Mouse (Mus musculus): ENCODE results near the gene Fgfr1op2.
"Not testable (repeated sequence)": the region's sequence is repeated elsewhere in the genome, so short reads cannot be mapped to it uniquely, and the experiment has no call there.

Fgfr1op2 gene

DNA sequence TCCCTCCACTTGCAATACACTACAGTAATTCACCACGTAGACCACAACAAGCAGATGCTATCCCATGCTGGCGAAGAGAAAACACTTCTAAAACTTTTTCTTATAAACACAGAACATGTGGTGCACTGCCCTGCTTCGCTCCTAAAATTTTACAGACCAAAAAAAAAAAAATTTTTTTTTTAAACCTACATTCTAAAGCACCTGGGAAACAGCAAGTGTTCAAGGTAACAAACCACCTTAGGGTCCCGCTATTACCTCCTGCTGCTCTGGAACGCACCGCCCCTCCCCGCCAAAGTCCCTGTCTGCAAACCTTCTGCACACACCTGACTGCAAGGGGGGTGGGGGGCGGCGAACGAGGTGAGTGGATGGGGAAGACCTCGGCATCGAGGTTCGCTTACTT is at the start of gene Fgfr1op2:
Fgfr1op2 (plus strand) TSS at position 301 of the 400 bp plus-strand sequence.
- DNase-seq (ENCODE audit: low read depth, low spot score) = no peak

- DNase-seq (ENCODE audit: low read depth, low spot score) = no peak
These were observed 49.5 kb upstream of the Fgfr1op2 start for GRCm38 (mm10) chr6:146527537-146527936.

DNA sequence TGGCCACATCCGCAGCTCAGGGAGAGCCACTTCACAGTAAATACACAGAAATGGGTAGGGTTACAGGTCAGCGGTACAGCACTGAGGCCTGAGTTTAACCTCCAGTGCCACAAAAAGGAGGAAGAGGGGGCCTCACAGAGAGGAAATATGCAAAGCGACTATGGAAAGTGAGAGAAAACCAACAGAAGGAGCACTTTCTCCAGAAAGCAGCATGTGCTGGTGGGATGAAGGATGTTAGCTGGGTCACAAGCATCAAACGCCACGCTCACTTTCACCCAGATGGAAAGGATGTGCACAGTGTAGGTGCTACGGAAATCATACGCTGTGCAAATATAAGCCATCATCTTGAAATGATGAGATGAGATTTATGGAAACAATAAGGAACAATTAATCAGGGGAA is 46.6 kb upstream of the Fgfr1op2 start:
- no peak for DNase-seq (ENCODE audit: low read depth, low spot score)

DNA sequence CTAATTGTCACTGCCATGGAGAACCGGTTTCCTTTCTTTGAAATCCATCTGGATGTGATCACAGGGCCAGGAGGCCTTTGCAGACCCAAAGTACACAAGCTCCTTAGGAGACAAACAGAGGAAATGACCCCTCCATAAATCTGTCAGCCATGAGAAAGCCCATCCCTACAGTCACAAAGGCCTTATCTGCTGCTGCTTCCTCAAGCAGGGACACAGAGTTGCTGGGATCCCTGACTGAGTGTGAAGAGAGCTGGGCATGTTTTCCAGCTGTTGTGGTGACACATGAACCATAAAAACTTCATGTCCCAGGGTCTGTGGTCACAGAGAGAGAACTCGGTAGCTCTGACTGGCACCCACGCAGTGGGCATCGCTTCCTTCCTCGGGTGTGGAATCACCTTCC is 46.2 kb upstream of the Fgfr1op2 start:
- no peak for DNase-seq (ENCODE audit: low read depth, low spot score)

- DNase-seq (ENCODE audit: low read depth, low spot score) = no peak
These were observed 43.9 kb upstream of the Fgfr1op2 start for GRCm38 (mm10) chr6:146533146-146533545.

DNA sequence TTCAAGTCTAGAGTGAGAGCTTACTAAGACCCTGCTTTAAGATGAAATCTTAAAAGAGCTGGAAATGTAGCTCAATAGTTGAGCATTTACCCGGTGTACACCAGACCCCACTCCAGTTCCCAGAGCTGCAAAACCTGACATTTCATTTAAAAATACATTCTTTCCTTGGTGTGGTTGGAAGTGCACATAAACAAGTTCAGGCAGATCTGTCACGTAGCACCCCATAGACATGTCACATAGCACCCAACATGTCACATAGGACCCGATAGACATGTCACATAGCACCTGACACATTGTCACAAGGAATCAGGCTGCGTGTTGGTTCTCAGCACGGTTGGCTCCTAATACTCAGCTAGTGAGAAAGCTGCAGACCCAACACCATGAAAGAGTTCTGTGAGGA is 41.5 kb upstream of the Fgfr1op2 start:
- DNase-seq (ENCODE audit: low read depth, low spot score) = no peak

GRCm38 (mm10) chr6:146537111-146537510 is 39.9 kb upstream of the Fgfr1op2 start:
- DNase-seq (ENCODE audit: low read depth, low spot score) = no peak

GRCm38 (mm10) chr6:146538071-146538470 is 38.9 kb upstream of the Fgfr1op2 start:
- DNase-seq (ENCODE audit: low read depth, low spot score) = no peak

- no peak for DNase-seq (ENCODE audit: low read depth, low spot score)
These were observed 38.3 kb upstream of the Fgfr1op2 start for GRCm38 (mm10) chr6:146538661-146539060.

- DNase-seq (ENCODE audit: low read depth, low spot score) = no peak
These were observed 36.6 kb upstream of the Fgfr1op2 start for GRCm38 (mm10) chr6:146540386-146540785.

- DNase-seq (ENCODE audit: low read depth, low spot score) = no peak
These were observed 32.4 kb upstream of the Fgfr1op2 start for GRCm38 (mm10) chr6:146544622-146545021.

DNA sequence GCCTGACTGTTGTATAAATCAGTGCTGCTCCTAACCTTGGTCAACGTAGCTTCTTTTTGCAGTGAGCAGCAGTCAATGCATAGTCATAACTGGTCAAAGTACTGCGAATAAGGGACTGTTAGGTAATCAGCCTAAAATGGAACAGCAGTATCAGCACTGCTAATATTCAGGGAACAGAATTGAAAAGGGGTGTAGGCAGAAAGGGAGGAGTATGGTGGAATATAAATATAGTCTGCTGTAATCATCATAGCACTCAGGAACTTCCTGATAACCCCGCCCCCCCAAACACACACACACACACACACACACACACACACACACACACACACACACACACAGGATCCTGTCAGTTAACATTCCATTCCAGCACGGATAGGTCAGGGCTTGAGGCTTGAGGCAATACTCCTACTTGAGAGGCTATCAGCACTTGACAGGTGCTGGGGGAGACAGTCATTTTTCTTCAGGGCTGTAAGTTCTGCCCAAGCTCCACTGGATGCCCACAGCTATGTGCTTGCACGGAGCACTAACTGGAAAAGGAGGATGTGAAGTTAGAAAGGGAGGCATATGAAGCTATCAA is 31.6 kb upstream of the Fgfr1op2 start:
- DNase-seq (ENCODE audit: low read depth, low spot score) = no peak

DNA sequence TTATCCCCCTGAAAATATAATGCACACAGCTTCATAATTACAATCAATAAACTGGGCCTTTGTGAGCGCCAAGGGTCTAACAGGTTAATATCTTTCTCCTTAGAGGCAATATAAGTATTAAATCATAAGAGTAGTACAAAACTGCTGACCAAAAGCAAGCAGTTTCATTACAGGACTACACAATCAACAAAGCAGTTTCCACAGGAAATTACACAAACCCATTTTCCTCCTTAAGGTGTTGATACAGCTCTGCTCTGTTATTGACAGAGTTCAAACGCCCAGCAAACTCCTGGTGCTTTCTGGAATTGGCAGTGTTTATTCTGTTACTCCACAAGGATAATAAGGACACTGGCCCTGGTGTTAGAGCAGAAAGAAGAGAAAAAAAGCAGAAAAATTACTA is 26.6 kb upstream of the Fgfr1op2 start:
- DNase-seq (ENCODE audit: low read depth, low spot score) = no peak

GRCm38 (mm10) chr6:146551326-146551725 is 25.7 kb upstream of the Fgfr1op2 start:
- no peak for DNase-seq (ENCODE audit: low read depth, low spot score)

DNA sequence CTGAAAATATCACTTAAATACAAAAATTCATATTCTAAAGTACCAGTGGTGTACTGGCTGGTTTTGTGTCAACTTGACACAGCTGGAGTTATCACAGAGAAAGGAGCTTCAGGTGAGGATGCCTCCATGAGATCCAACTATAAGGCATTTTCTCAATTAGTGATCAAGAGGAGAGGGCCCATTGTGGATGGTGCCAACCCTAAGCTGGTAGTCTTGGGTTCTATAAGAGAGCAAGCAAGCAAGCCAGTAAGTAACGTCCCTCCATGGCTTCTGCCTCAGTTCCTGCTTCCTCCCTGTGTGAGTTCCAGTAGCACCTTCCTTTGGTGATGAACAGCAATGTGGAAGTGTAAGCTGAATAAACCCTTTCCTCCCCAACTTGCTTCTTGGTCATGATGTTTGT is 14.5 kb upstream of the Fgfr1op2 start:
- DNase-seq (ENCODE audit: low read depth, low spot score) = not testable (repeated sequence)

DNA sequence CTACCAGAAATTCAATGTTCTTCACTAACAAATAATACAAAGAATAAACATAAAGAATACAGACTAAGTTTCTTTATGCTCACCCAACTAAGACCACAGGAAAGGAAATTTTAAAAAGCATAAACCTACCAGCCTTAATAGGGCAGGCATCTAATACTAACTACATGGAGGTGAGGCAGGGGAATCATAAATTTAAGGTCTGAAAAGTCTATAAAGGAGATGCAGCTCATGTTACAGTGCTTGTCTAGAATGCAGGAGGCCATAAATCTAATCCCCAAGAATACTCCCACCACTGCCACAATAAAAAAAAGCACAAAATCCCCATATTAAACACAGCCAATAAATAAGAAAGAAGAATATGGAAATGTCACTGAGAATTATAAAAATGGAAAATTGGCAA is 4.9 kb upstream of the Fgfr1op2 start:
- DNase-seq (ENCODE audit: low read depth, low spot score) = no peak

DNA sequence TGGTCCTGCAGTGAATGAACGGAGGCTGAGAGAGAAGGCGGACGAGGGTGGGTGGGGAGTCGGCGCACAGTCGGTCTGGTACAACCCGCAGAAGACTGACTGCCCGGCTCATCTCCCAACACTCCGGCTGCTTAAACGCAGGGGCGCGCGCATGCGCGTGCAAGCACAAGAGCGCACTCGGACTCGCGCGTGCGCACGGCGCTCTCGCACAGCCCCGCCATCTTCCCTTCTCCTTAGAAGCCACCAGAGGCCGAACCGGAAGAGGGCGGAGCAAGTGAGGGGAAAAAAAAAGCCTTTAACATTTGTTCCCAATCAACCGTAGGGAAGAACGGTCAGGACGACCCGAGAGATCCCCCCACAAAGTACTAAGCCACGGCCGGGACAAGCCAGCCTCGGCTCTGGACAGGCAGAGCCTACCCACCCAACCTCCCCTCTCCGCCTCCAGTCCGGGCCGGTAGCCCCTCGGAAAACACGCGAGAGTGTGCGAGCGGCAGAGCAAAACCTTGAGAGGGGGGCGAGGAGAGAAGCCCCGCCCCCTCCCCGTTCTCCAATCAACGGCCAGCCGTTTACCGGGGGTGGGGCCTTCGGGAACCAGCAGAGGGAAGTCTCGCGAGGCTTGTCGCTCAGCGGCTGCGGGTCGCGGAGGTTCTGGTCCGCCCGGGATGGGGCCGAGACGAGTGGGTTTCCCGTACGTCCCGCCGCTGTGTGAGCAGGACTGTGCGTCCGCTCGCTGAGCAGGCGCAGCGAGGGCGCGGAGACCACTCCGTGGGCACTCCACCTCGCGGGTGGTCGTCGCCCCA is 507 bp downstream of the Fgfr1op2 start, which contains the start of gene Ints13:
Ints13 (minus strand) TSS at position 526 of the 800 bp plus-strand sequence.
- DNase-seq (ENCODE audit: low read depth, low spot score) = peak; percentile 99

DNA sequence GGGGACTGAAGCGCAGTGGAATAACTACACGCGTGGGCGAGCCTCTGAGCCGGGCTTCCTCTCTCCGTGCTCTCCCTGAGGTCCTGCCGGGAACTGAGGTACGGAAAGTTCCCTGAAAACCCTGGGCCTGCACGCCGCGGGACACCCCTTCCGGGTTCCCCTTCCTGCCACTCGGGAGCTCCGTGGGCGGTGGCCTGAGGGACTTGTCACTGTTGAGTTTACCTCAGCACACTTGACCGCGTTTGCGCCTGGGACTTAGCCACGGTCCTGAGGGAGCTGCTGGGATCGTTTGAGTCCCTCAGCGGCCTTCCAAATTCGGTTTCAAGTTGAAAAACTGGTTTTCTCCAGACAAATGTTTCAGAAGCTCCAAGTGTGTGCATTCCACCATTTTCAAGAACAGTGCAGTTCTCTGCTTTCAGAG is 1.1 kb downstream of the Fgfr1op2 start:
- peak; percentile 52 for DNase-seq (ENCODE audit: low read depth, low spot score)

GRCm38 (mm10) chr6:146578586-146578985 is 1.6 kb downstream of the Fgfr1op2 start:
- DNase-seq (ENCODE audit: low read depth, low spot score) = no peak

DNA sequence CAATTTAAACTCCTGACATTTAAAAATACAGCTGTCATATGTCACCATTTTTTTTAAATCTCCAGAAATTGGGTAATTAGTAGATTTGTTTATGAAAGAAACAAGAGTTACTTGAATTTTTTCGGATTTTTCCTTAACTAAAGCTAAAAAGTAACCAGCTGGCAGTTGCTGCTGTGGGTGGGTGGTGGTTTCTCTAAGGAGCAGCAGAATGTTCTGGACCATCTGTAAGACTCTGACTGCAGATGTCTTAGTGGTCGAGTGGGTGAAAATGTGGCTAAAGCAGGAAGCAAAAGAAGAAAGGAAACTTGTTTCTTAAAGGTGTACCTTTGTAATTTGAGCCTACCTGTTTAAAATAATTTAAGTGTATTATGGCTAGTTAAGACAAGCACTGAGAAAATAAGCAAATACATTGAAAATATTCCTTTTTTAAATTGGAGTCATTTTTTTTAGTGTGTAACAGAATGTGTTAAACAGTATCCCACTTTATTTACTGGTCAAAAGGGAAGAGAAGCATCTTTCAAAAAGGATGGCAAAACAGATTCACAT is 3.5 kb downstream of the Fgfr1op2 start:
- DNase-seq (ENCODE audit: low read depth, low spot score) = no peak

- no peak for DNase-seq (ENCODE audit: low read depth, low spot score)
These were observed 6.5 kb downstream of the Fgfr1op2 start for GRCm38 (mm10) chr6:146583366-146584046.

- DNase-seq (ENCODE audit: low read depth, low spot score) = no peak
These were observed 8.1 kb downstream of the Fgfr1op2 start for GRCm38 (mm10) chr6:146585134-146585533.
